Mouse (Mus musculus) CH12.LX (cell line): ENCODE measurements around the gene Stk40. TPM values are rescaled to one million over a fixed set of nuclear protein-coding genes. Genes with fewer than 3 reads are reported as not detected.

Source experiments
- DNase-seq: peaks from one replicate; pipeline ENCODE4 v3.0.0-alpha.2; 2013; ENCODE audit errors: extremely low read depth
- H3K27ac ChIP-seq: 2 replicates; pipeline ENCODE4 v1.5.1; 2012; ENCODE audit warnings: low read depth, mild to moderate bottlenecking, control low read depth, moderate library complexity; ENCODE audit not compliant: insufficient read depth
- H3K27me3 ChIP-seq: replicated peaks from 2 replicates; pipeline ENCODE3; 2012; ENCODE audit warnings: inconsistent platforms
- H3K36me3 ChIP-seq, 2 experiments: replicated peaks in 1 of 2; 2 replicates each; pipeline versions ENCODE3 to v1.6.1; 2012; ENCODE audit warnings: inconsistent platforms in 1 of 2, low read length in 1 of 2, mild to moderate bottlenecking in 1 of 2, mixed read lengths in 1 of 2, moderate library complexity in 1 of 2; ENCODE audit not compliant: control insufficient read depth in 1 of 2, insufficient read depth in 1 of 2
- H3K4me1 ChIP-seq, 2 experiments: 2 replicates each; pipeline ENCODE4 v1.6.1; 2012; ENCODE audit warnings: inconsistent platforms in 1 of 2, moderate library complexity in 1 of 2; ENCODE audit not compliant: insufficient read depth in 2 of 2, control insufficient read depth in 1 of 2
- H3K4me2 ChIP-seq: 2 replicates; pipeline ENCODE4 v1.6.1; 2012; ENCODE audit warnings: low read depth, mild to moderate bottlenecking, control low read depth; ENCODE audit not compliant: poor library complexity, insufficient read depth, severe bottlenecking
- H3K4me3 ChIP-seq, 3 experiments: fragments of 150-350 bp in 1 of 3; sonication (generic) in 1 of 3; replicated peaks in 1 of 3; 2 replicates each; pipeline versions ENCODE3 to v1.5.1; 2011 to 2012; ENCODE audit warnings: low read depth in 2 of 3, low read length in 2 of 3, mild to moderate bottlenecking in 2 of 3, moderate library complexity in 2 of 3, control low read depth in 1 of 3, improper control_type of control experiment in 1 of 3, inconsistent platforms in 1 of 3, mixed read lengths in 1 of 3; ENCODE audit not compliant: poor library complexity in 1 of 3
- H3K79me2 ChIP-seq: replicated peaks from 2 replicates; pipeline ENCODE4 v1.6.1; 2012; ENCODE audit warnings: mild to moderate bottlenecking, moderate library complexity; ENCODE audit not compliant: control insufficient read depth, poor library complexity, insufficient read depth, severe bottlenecking; ENCODE audit errors: extremely low read depth
- H3K9ac ChIP-seq: 2 replicates; pipeline ENCODE4 v1.6.1; 2012; ENCODE audit warnings: low read depth, mild to moderate bottlenecking, control low read depth, moderate library complexity; ENCODE audit not compliant: insufficient read depth
- H3K9me3 ChIP-seq: replicated peaks from 2 replicates; pipeline ENCODE3; 2012; ENCODE audit warnings: low read length, inconsistent platforms, mixed read lengths
- E2F4 ChIP-seq: IDR thresholded peaks from 2 replicates; pipeline ENCODE4 v1.6.1; 2011; ENCODE audit warnings: low read depth, low read length, improper control_type of control experiment; ENCODE audit not compliant: insufficient replicate concordance
- EP300 ChIP-seq: IDR thresholded peaks from 2 replicates; pipeline ENCODE4 v1.6.1; 2011; ENCODE audit warnings: low read length, improper control_type of control experiment
- GABPA ChIP-seq: IDR thresholded peaks from 2 replicates; pipeline ENCODE4 v1.6.1; 2012; ENCODE audit warnings: low read depth, low read length, improper control_type of control experiment, inconsistent platforms; ENCODE audit not compliant: insufficient replicate concordance
- HCFC1 ChIP-seq: IDR thresholded peaks from 2 replicates; pipeline ENCODE4 v1.6.1; 2012; ENCODE audit warnings: low read depth, mild to moderate bottlenecking, inconsistent platforms, low read length, improper control_type of control experiment
- JUN ChIP-seq: IDR thresholded peaks from 2 replicates; pipeline ENCODE4 v1.6.1; 2011; ENCODE audit warnings: low read depth, mild to moderate bottlenecking, low read length, improper control_type of control experiment, moderate library complexity; ENCODE audit not compliant: insufficient read depth
- MAX ChIP-seq: IDR thresholded peaks from 2 replicates; pipeline ENCODE4 v1.6.1; 2011; ENCODE audit warnings: low read length, improper control_type of control experiment
- MAZ ChIP-seq: IDR thresholded peaks from 2 replicates; pipeline ENCODE4 v1.6.1; 2012; ENCODE audit warnings: low read depth, mild to moderate bottlenecking, inconsistent platforms, low read length, improper control_type of control experiment, moderate library complexity
- MEF2A ChIP-seq: IDR thresholded peaks from 2 replicates; pipeline ENCODE4 v1.6.1; 2014; ENCODE audit warnings: low read depth, mild to moderate bottlenecking, inconsistent platforms, low read length, improper control_type of control experiment, borderline replicate concordance
- MXI1 ChIP-seq: IDR thresholded peaks from 2 replicates; pipeline ENCODE4 v1.6.1; 2011; ENCODE audit warnings: mild to moderate bottlenecking, low read depth, low read length, improper control_type of control experiment
- NRF1 ChIP-seq: IDR thresholded peaks from 2 replicates; pipeline ENCODE4 v1.6.1; 2014; ENCODE audit warnings: low read depth, mild to moderate bottlenecking, inconsistent platforms, low read length, improper control_type of control experiment, moderate library complexity
- POLR2A ChIP-seq: IDR thresholded peaks from 2 replicates; pipeline ENCODE4 v1.6.1; 2011; ENCODE audit warnings: low read depth, mild to moderate bottlenecking, improper control_type of control experiment, low read length
- POLR2AphosphoS2 ChIP-seq: IDR thresholded peaks from 2 replicates; pipeline ENCODE4 v1.6.1; 2011; ENCODE audit warnings: low read depth, low read length, improper control_type of control experiment
- RCOR1 ChIP-seq: conservative IDR thresholded peaks from 2 replicates; pipeline ENCODE4 v1.6.1; 2012; ENCODE audit warnings: low read depth, mild to moderate bottlenecking, inconsistent platforms, low read length, improper control_type of control experiment
- SIN3A ChIP-seq: IDR thresholded peaks from 2 replicates; pipeline ENCODE4 v1.6.1; 2012; ENCODE audit warnings: low read length, improper control_type of control experiment, inconsistent platforms
- UBTF ChIP-seq: IDR thresholded peaks from 2 replicates; pipeline ENCODE4 v1.6.1; 2012; ENCODE audit warnings: low read depth, mild to moderate bottlenecking, inconsistent platforms, low read length, improper control_type of control experiment, moderate library complexity
- USF1 ChIP-seq: IDR thresholded peaks from 2 replicates; pipeline ENCODE4 v1.6.1; 2014; ENCODE audit warnings: low read depth, mild to moderate bottlenecking, inconsistent platforms, low read length, improper control_type of control experiment
- USF2 ChIP-seq: conservative IDR thresholded peaks from 2 replicates; pipeline ENCODE4 v1.6.1; 2011; ENCODE audit warnings: low read depth, low read length, improper control_type of control experiment
- ZC3H11A ChIP-seq: IDR thresholded peaks from 2 replicates; pipeline ENCODE4 v1.6.1; 2012; ENCODE audit warnings: low read depth, mild to moderate bottlenecking, inconsistent platforms, low read length, improper control_type of control experiment
- ZMIZ1 ChIP-seq: IDR thresholded peaks from 2 replicates; pipeline ENCODE4 v1.6.1; 2012; ENCODE audit warnings: low read depth, mild to moderate bottlenecking, inconsistent platforms, low read length, improper control_type of control experiment
- ZNF384 ChIP-seq: IDR thresholded peaks from 2 replicates; pipeline ENCODE4 v1.6.1; 2012; ENCODE audit warnings: low read depth, low read length, improper control_type of control experiment, inconsistent platforms
- dilution Hi-C: fragments of 300-500 bp; cut with MboI; formaldehyde crosslinking; loops from 2 replicates; pipeline ENCODE4 v1.14.3; 2020; ENCODE audit warnings: low sequenced_read_pairs; ENCODE audit not compliant: extremely low pct_unique_long_range_greater_than_20kb, extremely low pct_ligation_motif_present
- in situ Hi-C: fragments of 300-500 bp; cut with MboI; formaldehyde crosslinking; loops from 3 replicates; pipeline ENCODE4 v1.14.3; 2019; ENCODE audit warnings: low sequenced_read_pairs, low pct_ligation_motif_present, low pct_unique_long_range_greater_than_20kb, mixed read lengths
- polyA plus RNA-seq: library from polyadenylated mRNA; unstranded; fragments of >175 nt; gene quantifications from 2 replicates; pipeline ENCODE4 v1.2.1, GENCODE M21; 2012; ENCODE audit warnings: low read depth; ENCODE audit not compliant: insufficient read length
- total RNA-seq, 2 experiments: library from RNA; depleted of rRNA; stranded (reverse); fragments of 300-350 nt in 1 of 2; fragments of >200 nt in 1 of 2; gene quantifications; 2 replicates each; pipeline ENCODE4 v1.2.3; 2012 to 2014

Stk40 gene
- total and polyA plus RNA-seq, 3 experiments, result 8.6 to 33.0 (median 16.4) TPM

DNA sequence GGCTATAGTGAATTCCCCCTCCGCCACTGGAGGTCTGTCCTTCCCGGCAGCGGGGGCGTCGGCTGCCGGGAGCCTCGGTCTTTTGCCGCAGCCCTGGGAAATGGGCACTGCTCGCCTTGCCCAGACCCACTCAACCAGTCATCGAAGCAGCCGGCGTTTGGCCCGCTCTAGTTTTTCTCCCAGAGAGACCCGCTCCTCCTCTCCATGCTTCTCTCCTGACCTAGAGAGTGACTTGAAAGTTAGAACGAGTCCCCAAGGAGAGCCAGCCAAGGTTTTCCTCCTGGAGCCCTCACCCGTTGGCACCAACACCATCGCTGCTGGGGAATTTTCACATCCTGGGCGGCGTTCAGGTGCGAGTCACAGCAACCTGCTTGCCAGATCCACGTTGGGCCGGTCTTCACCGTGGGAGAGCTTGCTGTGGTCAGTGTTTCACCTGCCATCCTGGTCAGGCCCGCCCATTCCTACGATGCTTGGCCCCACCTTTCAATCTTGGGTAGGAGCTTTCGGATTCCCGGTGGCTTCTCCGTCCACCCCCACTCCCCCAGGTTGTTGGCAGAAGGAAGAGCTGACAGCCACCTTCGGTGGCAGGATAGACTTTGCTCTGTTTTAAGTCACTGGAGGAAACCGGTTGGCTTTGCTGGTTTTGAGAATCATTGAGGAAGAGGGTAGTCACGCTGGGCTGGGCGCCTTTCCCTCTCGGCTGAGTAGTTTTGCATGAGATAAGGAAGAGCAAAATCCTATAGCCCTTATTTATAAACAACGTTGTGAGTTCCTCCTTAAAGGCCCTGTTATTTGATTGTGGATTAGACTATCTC is 711 bp downstream of the Stk40 start:
- in situ Hi-C loops, result no loop called here
- Histone ChIP-seq H3K36me3 (peaks cover 0 to 43% of the 10 kb centered on the region in 2 experiments), H3K9me3 (no peaks in the 10 kb centered on the region), H3K4me2 (peak overlapping the region; percentile 99), H3K4me1 (peaks cover 23 to 77% of the 10 kb centered on the region in 2 experiments), H3K79me2 (peaks cover 51% of the 10 kb centered on the region), H3K27ac (peak overlapping the region; percentile 66), H3K9ac (peak overlapping the region; percentile 96), H3K4me3 (peak overlapping the region; percentile 74 to 94 (median 88)), H3K27me3 (no peaks in the 10 kb centered on the region)
- DNase-seq, result no peak
- dilution Hi-C loops, result no loop called here
- TF ChIP-seq UBTF, result no peak
- TF ChIP-seq HCFC1, result no peak
- TF ChIP-seq MXI1, result no peak
- TF ChIP-seq RCOR1, result no peak
- TF ChIP-seq USF2, result no peak
- TF ChIP-seq MAX, result no peak
- TF ChIP-seq E2F4, result no peak
- TF ChIP-seq POLR2AphosphoS2, result no peak
- TF ChIP-seq POLR2A, result no peak
- TF ChIP-seq GABPA, result no peak
- TF ChIP-seq NRF1, result no peak
- no peak for TF ChIP-seq MEF2A
- no peak for TF ChIP-seq EP300
- TF ChIP-seq MAZ, result no peak
- no peak for TF ChIP-seq JUN
- TF ChIP-seq USF1, result no peak
- TF ChIP-seq SIN3A, result no peak; the same call in 1 of the 2 replicates
- TF ChIP-seq ZC3H11A, result no peak
- no peak for TF ChIP-seq ZNF384
- TF ChIP-seq ZMIZ1, result no peak
